Mouse (Mus musculus) layer of hippocampus, adult 2 months (tissue): ENCODE measurements at regions not wholly inside any gene's neighbourhood (a gene's known extent, or its start where the extent isn't known, plus 50 kb on each side); places are given as distances from the start of the nearest gene placed in this dataset.

ENCODE experiments used
- DNase-seq, 2 experiments: peaks; one replicate each; pipeline ENCODE4 v3.0.0; 2022; ENCODE audit warnings: low spot score in 2 of 2
- H3K27ac ChIP-seq: fragments of 200-600 bp; 2 replicates; pipeline ENCODE4 v1.8.1; 2022
- H3K4me3 ChIP-seq: fragments of 200-600 bp; 2 replicates; pipeline ENCODE4 v1.8.1; 2022; ENCODE audit warnings: mild to moderate bottlenecking
- CTCF ChIP-seq: fragments of 200-600 bp; conservative IDR thresholded peaks from 2 replicates; pipeline ENCODE4 v1.8.1; 2022; ENCODE audit warnings: antibody characterized with exemption, mild to moderate bottlenecking, moderate library complexity

- no peak overlapping the region for H3K4me3 ChIP-seq
- no peak overlapping the region for H3K27ac ChIP-seq
- DNase-seq, result no peak
- TF ChIP-seq CTCF, result no peak
Observed at GRCm38 (mm10) chr13:60015854-60016366, 161.3 kb downstream of the Gas1 start.

GRCm38 (mm10) chr13:60012046-60012813 is 164.9 kb downstream of the Gas1 start:
- no peak for TF ChIP-seq CTCF
- H3K27ac ChIP-seq, result no peak overlapping the region
- DNase-seq, result peak; percentile 15 to 24
- H3K4me3 ChIP-seq, result no peak overlapping the region

GRCm38 (mm10) chr13:60011092-60011491 is 166.1 kb downstream of the Gas1 start:
- DNase-seq, result no peak
- Histone ChIP-seq H3K4me3 (no peak overlapping the region), H3K27ac (no peak overlapping the region)
- TF ChIP-seq CTCF, result no peak

- H3K27ac ChIP-seq, result no peak overlapping the region
- no peak overlapping the region for H3K4me3 ChIP-seq
- TF ChIP-seq CTCF, result no peak
- no peak for DNase-seq
Observed at GRCm38 (mm10) chr13:60007593-60007992, 169.6 kb downstream of the Gas1 start.

GRCm38 (mm10) chr13:60007031-60007430 is 170.1 kb downstream of the Gas1 start:
- Histone ChIP-seq H3K27ac (no peak overlapping the region), H3K4me3 (no peak overlapping the region)
- TF ChIP-seq CTCF, result no peak
- no peak for DNase-seq

GRCm38 (mm10) chr13:60004611-60005010 is 172.6 kb downstream of the Gas1 start:
- no peak for DNase-seq
- no peak for TF ChIP-seq CTCF
- no peak overlapping the region for H3K4me3 ChIP-seq

GRCm38 (mm10) chr13:60002098-60002497 is 175.1 kb downstream of the Gas1 start:
- no peak for TF ChIP-seq CTCF
- DNase-seq, result no peak
- H3K4me3 ChIP-seq, result no peak overlapping the region
- no peak overlapping the region for H3K27ac ChIP-seq

More at GRCm38 (mm10) chr13:60004611-60005010, 172.6 kb downstream of the Gas1 start:
- no peak overlapping the region for H3K27ac ChIP-seq

GRCm38 (mm10) chr13:60001637-60002036 is 175.5 kb downstream of the Gas1 start:
- no peak overlapping the region for H3K27ac ChIP-seq
- DNase-seq, result no peak
- TF ChIP-seq CTCF, result no peak
- H3K4me3 ChIP-seq, result no peak overlapping the region

GRCm38 (mm10) chr13:60000618-60001347 is 176.4 kb downstream of the Gas1 start:
- TF ChIP-seq CTCF, result no peak
- peak in 1 of 2 experiments; percentile 16 for DNase-seq
- no peak overlapping the region for H3K27ac ChIP-seq
- no peak overlapping the region for H3K4me3 ChIP-seq

GRCm38 (mm10) chr13:59997431-59997830 is 174.5 kb upstream of the Tut7 start:
- TF ChIP-seq CTCF, result no peak
- Histone ChIP-seq H3K4me3 (no peak overlapping the region), H3K27ac (no peak overlapping the region)
- no peak for DNase-seq

GRCm38 (mm10) chr13:59996146-59996814 is 173.3 kb upstream of the Tut7 start:
- TF ChIP-seq CTCF, result no peak
- H3K27ac ChIP-seq, result no peak overlapping the region
- DNase-seq, result no peak
- H3K4me3 ChIP-seq, result no peak overlapping the region

- no peak for TF ChIP-seq CTCF
- no peak overlapping the region for H3K27ac ChIP-seq
Observed at GRCm38 (mm10) chr13:59992780-59993501, 170.0 kb upstream of the Tut7 start.

GRCm38 (mm10) chr13:59992346-59992745 is 169.4 kb upstream of the Tut7 start:
- Histone ChIP-seq H3K27ac (no peak overlapping the region), H3K4me3 (no peak overlapping the region)
- no peak for DNase-seq
- TF ChIP-seq CTCF, result no peak

More at GRCm38 (mm10) chr13:59992780-59993501, 170.0 kb upstream of the Tut7 start:
- no peak overlapping the region for H3K4me3 ChIP-seq
- no peak for DNase-seq
